Mouse (Mus musculus) left cerebral cortex, adult 18-20 months (tissue): Measurements from ENCODE around the gene Ppip5k2. TPM values are rescaled to one million over a fixed set of nuclear protein-coding genes. Genes with fewer than 3 reads are reported as not detected.

Experiments
- DNase-seq, 2 experiments: peaks; one replicate each; pipeline ENCODE4 v3.0.0; 2021 to 2022; ENCODE audit warnings: low spot score in 2 of 2, mixed read lengths in 1 of 2
- total RNA-seq, 2 experiments: library from RNA; stranded (reverse); gene quantifications; 2 replicates each; pipeline ENCODE4 v1.2.3; 2021

Ppip5k2 gene
- total RNA-seq, 2 experiments from 2014 or later: 24.8 to 29.2 TPM

DNA sequence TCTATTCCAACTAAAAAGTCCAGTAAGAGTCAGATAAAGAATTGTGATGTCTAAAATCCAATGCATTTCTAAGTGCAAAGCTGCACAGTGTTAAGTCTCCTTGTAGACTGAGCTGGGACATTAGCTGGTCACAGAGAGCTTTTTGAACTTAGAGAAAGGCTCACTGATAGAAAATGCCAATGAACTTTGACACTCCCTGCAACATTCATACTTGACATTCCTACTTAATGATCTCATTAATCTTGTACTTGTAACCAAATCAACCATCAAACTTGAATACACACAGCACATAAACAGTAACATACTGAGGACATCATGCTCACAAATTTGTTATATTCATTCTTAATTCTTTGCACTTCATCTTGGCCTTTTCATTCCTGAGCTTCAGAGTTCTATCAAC, 10.4 kb downstream of the Ppip5k2 start:
- DNase-seq: no peak

DNA sequence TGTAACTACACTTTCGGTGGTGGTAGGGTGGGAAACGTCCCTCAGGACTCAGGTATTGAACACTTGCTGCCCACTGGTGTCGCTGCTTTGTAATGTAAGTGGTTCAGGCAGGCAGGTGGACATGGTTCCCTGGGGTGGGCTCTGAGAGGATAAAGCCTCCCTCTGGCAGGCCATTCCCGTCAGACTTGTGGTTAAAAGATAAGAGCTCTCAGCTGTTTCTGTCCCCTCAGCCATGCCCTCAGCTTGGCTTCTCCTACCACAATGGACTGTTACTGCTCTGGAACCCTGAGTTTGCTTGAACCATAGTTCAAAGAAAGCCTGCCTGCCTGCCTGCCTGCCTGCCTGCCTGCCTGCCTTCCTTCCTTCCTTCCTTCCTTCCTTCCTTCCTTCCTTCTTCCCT, 15.8 kb downstream of the Ppip5k2 start:
- DNase-seq: no peak

DNA sequence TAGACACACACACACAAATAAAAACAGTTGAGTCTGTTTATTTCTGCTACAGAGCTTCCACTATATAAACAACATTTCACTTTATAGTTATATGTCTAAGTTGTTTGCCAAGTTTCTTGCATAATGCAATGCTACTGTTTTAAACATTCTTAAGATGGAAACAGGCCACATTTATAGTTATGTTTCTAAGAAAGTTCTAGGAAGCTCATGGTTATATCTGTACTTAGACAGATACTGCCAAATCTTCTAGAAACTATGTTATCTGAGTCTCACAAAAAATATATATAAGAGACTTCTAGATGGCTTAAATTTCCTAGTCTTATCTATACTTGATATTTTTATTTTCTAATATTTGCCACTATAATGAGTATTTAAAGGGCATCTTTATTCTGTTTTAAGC, 17.0 kb downstream of the Ppip5k2 start:
- DNase-seq: no peak

DNA sequence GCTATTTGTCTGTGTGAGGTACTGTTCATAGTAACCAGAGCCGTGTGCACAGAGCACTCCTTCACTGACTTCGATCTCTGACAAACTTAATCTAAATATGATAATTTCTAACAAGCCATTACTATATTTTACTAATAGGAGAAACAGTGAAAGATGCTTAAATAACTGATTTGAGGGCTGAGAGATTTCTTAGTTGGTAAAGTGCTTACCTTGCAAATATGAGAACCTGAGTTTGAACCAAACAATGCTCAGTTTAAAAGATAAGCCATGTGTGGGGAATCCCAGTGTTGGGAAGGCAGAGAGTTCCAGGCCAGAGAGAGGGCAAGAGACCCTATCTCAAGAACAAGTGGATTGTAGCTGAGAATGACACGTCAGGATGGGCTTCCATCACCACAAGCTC, 22.0 kb downstream of the Ppip5k2 start:
- no peak for DNase-seq

DNA sequence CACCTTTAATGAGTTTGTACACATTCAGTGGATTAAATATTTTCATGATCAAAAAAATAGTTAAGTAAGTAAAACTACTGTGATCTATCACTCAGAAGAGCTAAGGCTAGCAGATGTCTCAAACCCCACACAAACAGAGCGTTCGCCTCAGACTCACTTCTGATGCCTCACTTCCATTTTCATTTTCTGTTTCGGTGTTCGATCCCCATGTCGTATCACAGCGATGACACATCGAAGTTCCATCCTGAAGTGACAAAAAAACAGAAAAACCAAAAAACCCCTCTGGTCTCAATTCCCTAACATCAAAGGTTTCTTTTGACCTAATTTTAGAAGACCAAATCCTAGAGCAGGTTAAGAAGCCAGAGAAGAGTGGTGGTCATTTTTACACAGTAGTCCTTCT, 23.9 kb downstream of the Ppip5k2 start:
- DNase-seq: no peak

DNA sequence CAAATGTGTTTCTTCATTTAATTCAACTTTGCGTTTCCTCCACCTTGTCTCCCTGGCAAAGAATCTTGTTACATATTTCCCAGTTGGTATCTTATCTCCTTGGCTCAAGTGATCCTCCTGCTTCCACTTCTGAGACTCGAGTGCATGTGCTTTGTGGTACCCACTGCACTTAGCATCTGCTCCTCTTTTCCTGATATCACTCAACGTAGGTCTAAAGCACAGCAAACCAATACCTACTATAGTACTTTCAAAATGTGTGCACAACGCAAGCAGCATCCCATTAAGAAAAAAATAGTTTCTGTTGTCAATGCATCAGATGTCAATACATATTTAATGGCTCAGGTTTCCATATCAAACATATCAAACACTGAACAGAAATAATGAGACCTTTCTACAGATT, 24.5 kb downstream of the Ppip5k2 start:
- no peak for DNase-seq

DNA sequence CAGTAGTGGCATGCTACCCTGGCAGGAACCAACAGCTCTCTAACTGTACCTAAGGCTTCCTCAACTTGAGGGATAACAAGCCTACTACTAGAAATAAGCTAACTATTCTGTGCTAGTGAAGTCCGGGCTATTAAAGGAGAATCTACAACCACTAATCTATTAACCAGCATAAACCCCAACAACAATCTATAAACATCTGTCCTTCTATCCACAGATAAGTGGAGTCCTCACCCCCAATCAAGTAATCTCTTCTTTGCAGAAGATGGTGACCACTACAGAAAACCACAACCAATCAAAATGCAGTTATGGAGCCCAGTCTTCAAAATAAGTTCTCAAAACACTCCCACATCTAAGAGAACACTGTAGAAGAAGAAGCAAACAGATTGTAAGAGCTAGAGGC, 27.1 kb downstream of the Ppip5k2 start:
- no peak for DNase-seq

DNA sequence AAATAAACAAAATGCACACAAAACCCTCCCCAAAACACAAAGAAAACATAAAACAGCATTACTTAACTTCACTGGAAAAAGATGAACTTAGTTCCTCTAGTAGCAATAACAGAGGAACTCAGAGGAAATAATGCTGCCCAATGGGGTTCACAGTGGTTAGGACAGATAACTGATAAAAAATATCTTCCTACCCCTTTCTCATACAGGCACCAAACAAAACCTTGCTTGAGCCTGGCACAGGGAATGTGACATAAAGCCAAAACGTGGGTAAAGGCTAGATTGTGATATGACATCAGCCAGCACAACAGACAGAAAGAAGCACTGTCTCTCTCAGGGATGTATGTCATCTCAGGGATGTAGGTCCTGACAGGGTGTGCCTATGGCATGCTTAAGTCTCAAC, 40.9 kb downstream of the Ppip5k2 start:
- DNase-seq: no peak

DNA sequence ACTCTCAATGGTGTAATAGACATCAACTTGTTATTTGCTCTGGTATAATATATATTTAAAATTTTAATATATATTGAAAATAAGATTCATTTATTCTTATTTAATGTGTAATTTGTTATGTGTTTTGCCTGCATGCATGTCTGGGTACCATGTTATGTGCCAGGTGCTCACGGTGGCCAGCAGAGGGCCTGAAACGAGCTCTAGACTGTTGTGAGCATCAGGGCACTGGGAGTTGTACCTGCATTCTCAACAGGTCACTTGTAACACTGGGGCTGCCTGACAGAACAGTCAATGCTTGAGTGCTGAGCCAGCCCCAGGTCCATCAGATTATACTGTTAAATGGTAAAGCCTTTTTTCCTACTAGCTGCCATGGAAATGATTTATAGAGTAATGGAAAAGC, 43.5 kb downstream of the Ppip5k2 start:
- no peak for DNase-seq

DNA sequence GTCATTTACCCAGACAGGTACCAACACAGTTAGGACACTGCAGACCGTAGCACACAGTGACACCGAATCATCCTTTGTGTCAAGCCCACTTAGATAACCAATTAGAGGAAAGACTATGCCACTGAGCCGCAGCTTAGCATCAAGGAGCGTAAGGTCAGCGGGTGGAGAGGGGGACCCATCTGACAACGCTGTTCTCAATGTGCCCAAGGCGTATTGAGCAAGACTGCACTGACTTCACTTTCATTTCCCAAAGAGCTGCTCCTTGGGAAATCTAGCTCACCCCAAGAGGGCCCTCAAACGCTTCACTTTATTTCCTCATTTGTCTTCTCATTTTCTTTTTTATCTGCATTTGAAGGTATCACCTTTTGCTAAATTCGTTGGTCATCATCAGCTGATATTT, 51.8 kb downstream of the Ppip5k2 start:
- no peak for DNase-seq

DNA sequence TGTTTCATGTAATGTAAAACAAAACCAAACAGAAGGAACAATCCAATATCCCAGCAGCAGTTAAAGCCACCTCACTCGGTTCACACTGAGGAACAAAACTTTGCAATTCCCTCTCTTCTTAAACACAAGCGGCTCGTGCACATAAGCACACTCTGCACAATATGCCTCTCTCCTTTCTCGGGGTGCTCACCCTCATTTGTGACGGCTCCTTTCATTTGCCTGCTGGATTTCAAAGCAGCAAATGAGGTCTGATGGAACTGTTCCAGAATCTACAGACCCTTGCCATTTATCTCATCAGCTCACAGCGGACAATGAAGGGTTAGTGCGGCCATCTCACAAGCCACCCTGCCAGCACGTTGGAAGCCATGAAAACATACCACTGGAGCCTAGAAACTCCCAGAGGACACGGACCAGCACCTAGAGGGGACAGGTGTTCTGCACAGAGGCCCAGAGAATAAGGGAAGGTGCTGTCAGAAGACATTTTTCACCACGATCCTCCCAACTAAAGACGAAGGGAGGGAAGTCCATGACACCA, 55.8 kb downstream of the Ppip5k2 start:
- no peak for DNase-seq

DNA sequence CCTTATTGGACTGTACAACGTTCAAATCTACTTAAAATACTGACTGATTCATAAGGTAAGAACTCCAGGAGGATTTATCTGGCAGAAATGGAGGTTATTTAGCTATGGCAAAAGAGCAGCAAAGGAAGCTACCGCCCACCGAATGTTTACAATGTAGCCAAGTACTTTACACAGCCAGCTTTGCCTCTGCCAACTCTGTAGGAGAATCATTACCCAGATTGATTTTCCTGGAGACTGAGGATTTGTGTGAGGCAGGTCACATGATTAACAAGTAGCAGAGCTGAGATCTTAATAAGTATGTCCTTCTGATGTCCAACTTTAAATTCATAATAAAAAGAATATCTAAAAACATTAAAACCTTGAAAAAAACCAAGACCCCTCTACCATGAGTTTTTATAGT, 59.7 kb downstream of the Ppip5k2 start:
- no peak for DNase-seq

DNA sequence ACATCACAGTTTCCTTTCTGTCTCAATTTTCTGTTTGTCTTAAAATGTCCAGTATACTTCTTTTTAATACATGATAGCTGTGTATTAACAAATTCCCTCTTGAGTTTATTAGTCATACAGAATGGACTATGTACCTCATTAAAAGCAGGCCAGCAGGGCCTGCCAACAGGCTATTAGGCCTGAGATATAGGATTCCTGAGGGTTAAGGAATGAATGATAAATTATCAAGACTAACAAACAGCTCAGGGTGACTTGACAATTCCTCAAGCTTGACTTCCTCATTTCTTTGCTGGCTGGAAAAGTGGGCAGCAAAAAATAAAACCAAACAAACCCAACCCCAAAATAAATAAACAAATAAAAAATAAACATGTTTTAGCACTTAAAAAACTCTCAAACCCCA, 64.8 kb downstream of the Ppip5k2 start:
- DNase-seq: no peak

DNA sequence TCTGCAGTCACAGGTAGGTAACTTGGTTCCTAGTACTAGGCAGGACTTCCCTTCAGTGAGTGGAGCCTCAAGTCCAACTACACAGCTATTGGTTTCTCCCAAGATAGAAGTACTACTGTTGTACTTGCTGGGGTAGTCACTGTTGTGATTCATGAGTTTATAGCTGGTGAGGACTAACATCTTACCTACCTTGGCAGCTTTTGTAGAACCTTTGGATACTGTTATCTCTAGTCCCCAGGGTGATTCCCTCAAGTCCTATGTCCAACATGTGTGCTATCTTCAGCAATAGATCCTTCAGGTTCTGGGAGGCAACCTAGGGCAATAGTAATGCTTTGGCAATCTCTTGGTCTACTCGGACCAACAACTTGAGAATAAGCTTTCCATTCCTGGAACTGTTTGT, 65.6 kb downstream of the Ppip5k2 start:
- DNase-seq: no peak

DNA sequence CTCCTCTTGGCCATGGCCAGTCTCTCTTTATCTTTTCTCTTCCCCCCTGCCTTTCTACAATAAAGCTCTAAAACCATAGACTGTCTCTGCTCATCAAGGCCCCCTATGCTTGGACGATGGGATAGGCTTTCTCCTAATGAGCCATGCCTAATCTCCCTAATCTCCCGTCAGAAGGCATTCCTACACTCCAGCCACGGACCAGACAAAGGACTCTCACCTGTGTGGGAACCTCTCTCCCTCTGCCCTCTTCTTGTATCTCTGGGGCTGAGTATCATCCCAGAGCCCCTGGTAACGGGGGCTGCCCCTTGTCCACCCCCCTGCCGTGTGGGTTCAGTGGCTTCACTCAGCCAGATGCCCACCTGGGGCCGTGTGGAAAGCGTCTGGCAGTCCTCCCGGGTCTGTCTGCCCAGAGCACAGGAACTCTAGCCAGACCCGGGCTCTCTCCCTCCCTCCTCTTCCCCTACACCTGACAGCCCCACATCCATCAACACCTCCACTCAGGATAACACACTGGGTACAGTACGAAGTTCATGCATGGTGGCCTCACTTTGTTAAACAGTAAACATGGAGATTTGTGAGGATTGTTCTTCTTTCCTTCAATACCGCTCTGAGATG, 71.1 kb downstream of the Ppip5k2 start:
- no peak for DNase-seq

DNA sequence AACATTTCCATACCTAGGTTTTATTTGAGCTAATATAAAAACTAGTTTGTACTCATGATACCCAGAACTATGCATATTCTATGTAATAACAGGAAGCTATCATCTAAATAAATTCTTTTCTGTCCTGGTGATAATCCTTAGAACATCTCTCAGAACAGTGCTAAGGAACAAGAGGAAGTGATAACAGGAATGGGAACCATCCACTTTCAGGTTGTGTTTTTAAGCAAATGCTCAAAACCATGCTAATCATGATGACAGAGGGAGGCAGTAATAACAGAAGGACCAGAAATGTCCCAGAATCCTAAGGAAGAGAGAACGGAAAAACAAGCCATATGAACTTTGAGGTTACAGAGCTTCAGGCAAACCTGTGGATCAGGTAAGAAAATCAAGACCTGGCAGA, 72.9 kb downstream of the Ppip5k2 start:
- DNase-seq: no peak

DNA sequence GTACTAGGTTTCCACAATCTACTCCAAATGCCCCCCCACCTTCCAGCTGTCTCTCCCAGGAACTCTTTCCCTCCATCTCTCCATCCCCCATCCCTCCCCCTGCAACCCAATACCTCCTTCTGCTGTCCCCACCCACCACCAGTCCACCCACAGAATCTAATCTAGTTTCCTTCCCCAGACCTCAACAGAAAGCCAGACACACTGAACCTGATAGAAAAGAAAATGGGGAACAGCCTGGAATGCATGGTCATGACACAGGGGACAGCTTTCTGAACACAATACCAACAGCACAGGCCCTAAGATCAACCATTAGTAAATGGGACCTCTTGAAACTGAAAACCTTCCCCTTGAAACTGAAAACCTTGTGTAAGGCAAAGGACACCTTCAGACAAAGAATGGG, 76.4 kb downstream of the Ppip5k2 start:
- no peak for DNase-seq

DNA sequence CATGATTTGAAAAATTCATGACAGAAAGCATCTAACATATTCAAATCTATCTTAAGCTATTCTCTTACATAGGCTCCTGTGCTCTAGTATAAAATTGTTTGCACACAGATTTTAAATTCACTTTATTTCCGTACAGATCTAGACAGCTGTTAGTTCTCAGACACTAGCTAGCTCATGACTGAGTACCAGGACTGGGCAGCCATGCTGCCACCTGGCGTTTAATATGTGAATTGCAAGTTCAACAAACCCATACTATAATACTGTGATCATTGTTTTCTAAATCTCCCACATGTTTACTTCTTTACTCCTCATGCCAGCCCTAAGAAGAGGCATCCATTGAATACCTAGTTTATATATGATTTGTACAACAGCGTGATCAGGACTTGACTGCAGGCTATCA, 81.5 kb downstream of the Ppip5k2 start:
- peak; percentile 44 to 60 for DNase-seq

DNA sequence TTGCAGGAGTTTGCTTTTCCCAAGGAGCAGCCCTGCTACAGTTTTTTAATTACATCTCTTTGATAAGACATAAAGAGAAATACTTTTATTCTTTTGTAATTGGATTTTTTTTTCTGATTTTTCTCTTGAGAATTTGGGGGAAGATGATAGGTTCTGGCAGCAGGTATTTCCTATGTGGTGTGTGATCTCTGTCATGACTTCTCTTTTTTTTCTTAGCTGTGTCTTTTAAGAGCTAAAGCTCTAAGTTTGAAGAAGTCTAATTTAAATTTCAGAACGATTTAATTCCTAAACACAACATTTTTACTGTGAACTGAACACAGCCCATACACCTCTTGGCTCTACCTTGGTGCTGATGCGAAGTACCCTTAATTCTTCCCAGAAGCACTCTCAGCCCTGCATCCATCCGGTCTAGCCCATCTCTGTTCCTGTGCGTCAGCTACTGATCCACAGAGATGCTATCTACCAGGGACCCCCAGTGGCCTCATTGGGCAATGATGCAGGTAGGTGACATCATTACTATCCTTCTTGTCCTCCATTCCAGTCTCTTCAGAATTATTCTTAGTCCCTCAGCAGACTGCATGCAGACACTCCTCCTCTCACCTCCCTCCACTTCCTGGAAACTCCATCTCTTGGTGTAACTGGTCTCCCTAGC, 93.6 kb downstream of the Ppip5k2 start:
- DNase-seq: no peak

DNA sequence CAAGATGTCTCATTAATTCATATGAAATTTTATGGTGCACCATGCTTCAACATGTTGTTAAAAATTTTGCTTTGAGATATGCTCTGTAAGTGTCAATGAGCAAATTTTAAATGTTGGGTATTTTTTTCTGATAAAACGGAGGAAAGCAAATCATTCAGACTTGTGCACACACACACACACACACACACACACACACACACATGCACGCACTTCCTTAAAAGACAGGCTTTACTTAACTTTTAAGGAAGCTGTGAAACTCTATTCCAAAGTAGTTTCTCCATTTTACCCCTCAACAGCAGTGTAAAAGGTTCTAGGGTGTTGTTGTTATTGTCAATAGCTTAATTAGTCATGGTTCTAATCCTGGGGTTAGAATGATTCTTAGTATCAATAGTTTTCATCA, 94.1 kb downstream of the Ppip5k2 start:
- DNase-seq: no peak

DNA sequence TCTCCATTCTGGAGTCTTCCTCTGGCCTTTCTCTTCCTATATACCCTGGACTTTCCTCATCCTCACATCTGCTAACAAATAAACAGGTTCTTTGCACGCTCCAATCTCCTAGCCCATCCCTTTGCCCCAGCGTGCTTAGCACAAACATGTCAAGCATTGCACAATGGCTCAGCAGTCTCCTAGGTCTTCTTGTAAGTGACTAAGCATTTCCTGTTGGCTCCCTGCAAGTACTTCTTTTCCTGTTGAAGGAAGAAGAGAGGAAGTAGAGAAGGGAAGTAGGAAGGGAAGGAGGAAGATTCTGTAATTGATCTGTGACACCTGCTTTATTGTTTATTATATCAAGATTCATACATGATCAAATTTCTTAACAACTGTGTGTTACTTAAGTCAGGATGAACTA, 97.4 kb downstream of the Ppip5k2 start:
- no peak for DNase-seq

DNA sequence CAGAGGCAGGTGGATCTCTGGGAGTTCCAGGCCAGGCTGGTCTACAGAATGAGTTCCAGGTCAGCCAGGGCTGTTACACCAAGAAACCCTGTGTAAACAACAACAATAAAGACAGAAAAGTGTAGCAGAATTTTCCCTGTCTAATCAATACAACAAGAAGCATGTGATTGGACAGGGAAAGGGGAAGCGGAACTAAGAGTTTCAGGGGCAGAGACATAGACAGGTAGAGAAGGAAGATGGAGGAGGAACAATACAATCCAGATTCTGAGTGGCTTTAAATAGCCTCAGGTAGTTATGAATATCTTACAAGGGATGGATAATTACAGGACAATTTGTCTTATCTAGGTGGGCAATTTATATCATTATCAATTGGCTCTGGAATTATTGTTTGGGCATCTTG, 102.9 kb downstream of the Ppip5k2 start:
- no peak for DNase-seq

DNA sequence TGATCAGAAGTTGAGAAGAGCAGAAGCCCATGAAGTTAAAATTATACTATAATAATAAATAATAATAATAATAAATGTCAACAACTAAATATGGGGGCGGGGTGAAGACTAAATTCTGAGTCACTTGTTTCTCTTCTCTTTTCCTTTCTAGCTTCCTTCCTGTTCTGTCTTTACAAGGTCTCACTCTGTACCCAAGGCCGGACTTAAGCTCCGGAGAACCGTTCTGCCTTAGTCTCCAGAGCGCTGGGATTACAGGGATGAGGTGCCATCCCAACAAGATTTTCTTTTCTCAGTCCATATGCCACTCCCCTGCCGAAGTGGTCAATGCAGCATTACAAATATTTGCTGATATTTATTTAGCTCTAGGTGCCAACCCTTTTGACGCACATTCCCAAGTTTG, 107.9 kb downstream of the Ppip5k2 start:
- DNase-seq: no peak
